Mouse (Mus musculus) lung, postnatal 0 days (tissue): Measurements from ENCODE around the gene Pde4a.

Experiments
- CTCF ChIP-seq: IDR thresholded peaks from 2 replicates; pipeline ENCODE4 v1.5.1; 2016; ENCODE audit warnings: antibody characterized with exemption, mild to moderate bottlenecking
- EP300 ChIP-seq: IDR thresholded peaks from 2 replicates; pipeline ENCODE4 v1.6.1; 2016; ENCODE audit warnings: antibody characterized with exemption, mild to moderate bottlenecking, control low read depth

DNA sequence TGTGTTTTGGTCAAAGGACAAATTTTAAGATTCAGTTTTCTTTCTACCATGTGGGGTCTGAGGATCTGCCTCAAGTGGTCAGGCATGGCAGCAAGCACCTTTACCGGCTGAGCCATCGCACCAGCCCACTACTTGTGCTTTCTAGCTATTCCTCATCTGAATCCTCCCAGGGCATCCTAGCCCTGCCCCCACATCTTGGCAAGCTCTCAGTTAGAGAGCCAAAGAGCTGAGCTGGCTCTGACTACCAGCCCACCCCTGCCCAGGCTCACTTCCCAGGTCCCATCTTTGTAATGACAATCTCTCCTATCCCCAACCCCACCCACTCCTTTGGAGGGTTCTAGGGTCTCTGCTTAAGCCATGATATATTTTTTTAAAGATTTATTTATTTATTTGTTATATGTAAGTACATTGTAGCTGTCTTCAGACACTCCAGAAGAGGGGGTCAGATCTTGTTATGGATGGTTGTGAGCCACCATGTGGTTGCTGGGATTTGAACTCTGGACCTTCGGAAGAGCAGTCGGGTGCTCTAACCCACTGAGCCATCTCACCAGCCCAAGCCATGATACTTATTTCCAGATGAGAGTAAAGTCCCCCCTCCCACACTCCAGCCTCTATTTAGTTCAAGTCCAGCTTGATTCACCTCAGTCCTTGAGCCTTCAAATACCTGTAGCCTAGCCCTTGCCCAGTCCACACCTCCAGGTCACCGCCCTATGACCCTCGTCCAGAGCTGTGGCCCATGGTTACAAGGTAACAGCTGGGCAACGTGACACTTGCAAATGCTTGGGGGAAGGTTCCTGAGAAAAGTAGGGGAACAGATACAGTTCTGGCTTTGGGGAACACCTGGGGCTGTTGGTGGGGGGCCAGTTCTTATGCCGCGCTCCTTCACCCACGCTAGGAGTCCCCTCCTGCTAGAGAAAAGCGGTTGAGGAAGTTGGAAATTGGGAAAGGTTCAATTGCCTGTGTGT is 2.1 kb upstream of the Pde4a start:
- TF ChIP-seq CTCF (no peak), EP300 (no peak)
